Mouse (Mus musculus) E14TG2a.4 (cell line): ENCODE measurements around the gene Tet3.
A peak's percentile ranks its signal among the peaks of the same experiment; 100 is the strongest.

ENCODE experiments used
- H3K27me3 ChIP-seq: 2 replicates; pipeline ENCODE4 v1.6.1; 2014; ENCODE audit warnings: low read length, control low read depth; ENCODE audit not compliant: insufficient read depth
- H3K36me3 ChIP-seq: 2 replicates; pipeline ENCODE4 v1.6.1; 2014; ENCODE audit warnings: low read length, control low read depth; ENCODE audit not compliant: insufficient read depth
- H3K4me1 ChIP-seq: replicated peaks from 2 replicates; pipeline ENCODE4 v1.6.1; 2014; ENCODE audit warnings: low read depth, low read length, control low read depth
- H3K4me3 ChIP-seq: replicated peaks from 2 replicates; pipeline ENCODE4 v1.5.1; 2014; ENCODE audit warnings: mild to moderate bottlenecking, low read length
- H3K9me3 ChIP-seq: 2 replicates; pipeline ENCODE4 v1.6.1; 2014; ENCODE audit warnings: low read length, control low read depth
- CTCF ChIP-seq: conservative IDR thresholded peaks from 2 replicates; pipeline ENCODE4 v1.5.1; 2014; ENCODE audit warnings: low read length
- NANOG ChIP-seq: IDR thresholded peaks from 2 replicates; pipeline ENCODE4 v1.6.1; 2014; ENCODE audit warnings: borderline replicate concordance, low read length, mixed read lengths
- POU5F1 ChIP-seq: IDR thresholded peaks from 2 replicates; pipeline ENCODE4 v1.6.1; 2014; ENCODE audit warnings: low read length, borderline replicate concordance

Gene Tet3

DNA sequence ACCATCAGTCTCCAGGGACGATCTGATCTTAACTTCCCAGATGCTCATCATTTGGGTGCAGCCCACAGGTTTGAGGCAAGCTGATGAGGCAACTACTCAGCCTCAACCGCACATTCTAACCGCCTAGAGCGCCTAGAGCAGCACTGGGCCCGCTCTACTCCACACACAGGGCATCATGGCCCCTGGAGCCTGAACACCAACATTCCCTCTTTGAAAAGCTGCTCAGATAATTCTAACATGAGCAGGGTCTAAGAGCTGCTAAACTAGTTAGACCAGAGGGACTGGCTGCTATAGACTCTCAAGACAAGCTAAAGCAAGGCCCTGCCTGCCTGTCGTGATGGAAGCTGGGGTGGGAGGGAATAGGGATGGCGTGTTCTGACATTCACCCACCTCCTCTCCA lies 25.9 kb downstream of the Tet3 start:
- peaks cover 89% of the 10 kb centered on the region for H3K27me3 ChIP-seq

DNA sequence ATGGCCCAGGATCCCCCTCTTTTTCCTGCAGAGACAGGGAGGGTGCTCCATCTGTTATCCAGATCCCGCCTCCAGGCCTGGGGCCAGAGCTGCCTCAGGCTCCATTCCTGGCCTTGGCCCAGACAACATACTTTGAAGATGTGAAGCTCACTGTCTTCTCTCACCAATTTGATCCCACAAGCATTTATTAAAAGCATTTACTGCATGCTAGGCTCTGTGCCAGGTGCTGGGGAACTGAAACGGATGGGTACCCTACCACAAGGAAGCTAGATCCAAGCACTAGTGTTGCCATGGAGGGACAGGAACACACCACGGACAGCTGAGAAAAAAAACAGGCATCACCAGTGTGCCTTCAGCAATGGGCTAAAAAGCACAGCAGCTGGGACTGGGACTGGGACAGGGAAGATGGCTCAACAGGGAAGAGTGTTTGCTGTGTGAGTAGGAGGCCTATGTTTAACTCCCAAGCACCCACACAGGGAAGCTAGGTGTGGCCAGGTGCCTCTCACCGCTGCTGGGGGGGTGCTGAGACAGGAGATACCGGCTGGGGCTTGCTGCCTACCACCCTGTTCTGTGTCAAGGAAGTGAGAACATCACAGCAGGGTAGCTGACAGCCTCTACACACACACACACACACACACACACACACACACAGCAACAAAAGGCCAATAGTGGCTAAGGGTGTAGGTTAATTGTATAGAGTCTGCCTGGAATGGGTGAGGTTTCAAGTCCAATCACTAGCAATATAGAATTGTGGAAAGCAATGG lies 30.7 kb downstream of the Tet3 start:
- peaks cover 87% of the 10 kb centered on the region for H3K27me3 ChIP-seq
- H3K9me3 ChIP-seq = no peaks in the 10 kb centered on the region
- H3K4me3 ChIP-seq = no peak overlapping the region
- H3K4me1 ChIP-seq = peaks cover 25% of the 10 kb centered on the region
- TF ChIP-seq POU5F1 (no peak), NANOG (no peak), CTCF (no peak)
- H3K36me3 ChIP-seq = no peaks in the 10 kb centered on the region

More for the DNA sequence above, 25.9 kb downstream of the Tet3 start:
- TF ChIP-seq POU5F1 = no peak
- no peak for TF ChIP-seq CTCF
- TF ChIP-seq NANOG = no peak
- Histone ChIP-seq H3K4me1 (peaks cover 11% of the 10 kb centered on the region; the same call in 1 of the 2 replicates), H3K9me3 (no peaks in the 10 kb centered on the region), H3K36me3 (no peaks in the 10 kb centered on the region), H3K4me3 (no peak overlapping the region)

DNA sequence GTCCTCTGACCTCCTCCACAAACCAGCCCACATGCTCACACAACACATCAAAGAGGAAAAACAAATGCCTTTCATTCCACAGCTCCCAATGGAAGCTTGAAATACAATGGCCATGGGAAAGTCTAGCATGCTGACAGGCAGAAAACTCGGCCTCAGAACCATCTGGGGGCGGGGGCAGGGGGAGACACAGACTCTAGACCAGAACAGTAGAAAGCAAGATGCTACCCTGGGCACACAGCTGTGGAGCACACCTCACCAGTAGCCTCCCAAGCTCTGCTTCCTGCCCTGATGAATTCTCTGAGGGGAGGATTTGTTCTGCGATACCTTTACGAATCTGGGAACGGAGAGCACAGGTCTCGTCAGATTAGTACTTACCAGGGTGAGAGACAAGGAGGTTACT lies 31.4 kb downstream of the Tet3 start:
- TF ChIP-seq POU5F1 = no peak
- TF ChIP-seq NANOG = no peak
- no peak for TF ChIP-seq CTCF
- H3K9me3 ChIP-seq = no peaks in the 10 kb centered on the region
- H3K36me3 ChIP-seq = no peaks in the 10 kb centered on the region
- H3K4me1 ChIP-seq = peaks cover 31% of the 10 kb centered on the region
- H3K4me3 ChIP-seq = no peak overlapping the region
- H3K27me3 ChIP-seq = peaks cover 88% of the 10 kb centered on the region

GRCm38 (mm10) chr6:83426576-83426975 lies 32.3 kb downstream of the Tet3 start:
- H3K9me3 ChIP-seq = peaks cover 8% of the 10 kb centered on the region
- peaks cover 41% of the 10 kb centered on the region for H3K4me1 ChIP-seq
- H3K27me3 ChIP-seq = peaks cover 86% of the 10 kb centered on the region
- no peaks in the 10 kb centered on the region for H3K36me3 ChIP-seq
- TF ChIP-seq POU5F1 = no peak
- TF ChIP-seq NANOG = no peak
- TF ChIP-seq CTCF = no peak
- H3K4me3 ChIP-seq = no peak overlapping the region

GRCm38 (mm10) chr6:83424053-83424404 lies 34.9 kb downstream of the Tet3 start:
- TF ChIP-seq POU5F1 (no peak), NANOG (no peak), CTCF (no peak)

GRCm38 (mm10) chr6:83423400-83424052 lies 35.4 kb downstream of the Tet3 start:
- peaks cover 14% of the 10 kb centered on the region for H3K9me3 ChIP-seq
- peaks cover 50% of the 10 kb centered on the region for H3K4me1 ChIP-seq
- no peak for TF ChIP-seq POU5F1
- TF ChIP-seq NANOG = no peak
- no peak for TF ChIP-seq CTCF
- no peaks in the 10 kb centered on the region for H3K36me3 ChIP-seq
- H3K27me3 ChIP-seq = peaks cover 92% of the 10 kb centered on the region
- H3K4me3 ChIP-seq = no peak overlapping the region

More at GRCm38 (mm10) chr6:83424053-83424404, 34.9 kb downstream of the Tet3 start:
- no peaks in the 10 kb centered on the region for H3K36me3 ChIP-seq
- peaks cover 49% of the 10 kb centered on the region for H3K4me1 ChIP-seq
- H3K27me3 ChIP-seq = peaks cover 91% of the 10 kb centered on the region
- no peak overlapping the region for H3K4me3 ChIP-seq
- H3K9me3 ChIP-seq = peaks cover 14% of the 10 kb centered on the region

DNA sequence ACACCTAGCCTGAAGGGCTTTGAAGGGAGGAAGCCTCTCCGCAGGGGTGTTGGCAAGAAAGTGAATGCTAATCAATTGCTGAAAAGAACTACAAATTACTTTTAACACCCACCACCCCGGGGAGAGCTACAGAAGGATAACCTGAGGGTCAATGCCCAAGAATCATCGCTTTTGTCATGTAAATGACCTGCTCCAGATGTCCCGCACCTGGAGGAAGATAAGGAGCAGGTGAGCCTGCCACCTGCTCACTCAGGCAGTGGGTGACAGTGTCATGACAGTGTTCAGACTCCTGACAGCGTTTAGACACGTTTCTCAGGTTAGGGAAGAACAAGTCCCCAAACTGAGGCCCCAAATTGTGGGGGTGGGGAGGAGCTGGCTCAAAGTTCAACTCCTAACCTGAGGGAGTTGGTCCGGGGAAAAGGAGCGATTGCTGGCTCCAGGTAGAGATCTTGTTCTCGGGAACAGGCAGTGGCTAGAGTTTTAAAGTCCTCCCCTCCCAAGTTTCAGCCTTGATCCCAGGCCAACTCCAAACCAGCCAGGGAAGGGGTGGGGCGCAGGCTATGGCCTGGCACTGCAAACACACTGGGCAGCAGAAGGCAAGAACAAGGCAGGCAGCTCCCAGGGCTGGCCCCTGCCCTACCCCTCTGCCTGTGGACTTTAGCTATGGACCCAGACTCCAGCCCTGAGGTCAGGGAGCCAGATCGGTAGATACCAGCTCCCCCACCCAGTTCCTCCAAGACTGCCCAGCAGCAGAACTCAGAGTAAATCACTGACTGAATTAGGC lies 36.8 kb downstream of the Tet3 start:
- TF ChIP-seq NANOG = peak; percentile 99
- no peak for TF ChIP-seq CTCF
- TF ChIP-seq POU5F1 = peak; percentile 84
- Histone ChIP-seq H3K4me3 (no peak overlapping the region), H3K4me1 (peaks cover 41% of the 10 kb centered on the region), H3K9me3 (peaks cover 14% of the 10 kb centered on the region), H3K36me3 (no peaks in the 10 kb centered on the region), H3K27me3 (peaks cover 92% of the 10 kb centered on the region)

DNA sequence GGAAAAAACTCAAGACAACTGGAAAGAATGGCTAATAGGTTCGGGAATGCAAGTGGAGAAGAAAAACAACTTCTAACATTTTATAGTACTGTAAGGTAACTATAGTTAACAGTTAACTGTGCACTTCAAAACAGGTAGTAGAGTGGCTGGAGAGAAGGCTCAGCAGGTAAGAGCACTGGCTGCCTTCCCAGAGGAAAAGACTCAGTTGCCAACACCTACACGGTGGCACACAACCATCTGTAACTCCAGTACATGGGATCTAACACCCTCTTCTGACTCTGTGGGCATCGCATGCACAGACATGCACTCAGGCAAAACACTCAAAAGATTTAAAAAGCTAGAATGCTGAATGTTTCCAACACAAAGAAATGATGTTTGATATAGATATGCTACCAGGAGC lies 39.4 kb downstream of the Tet3 start:
- H3K4me3 ChIP-seq = no peak overlapping the region
- TF ChIP-seq CTCF = no peak
- TF ChIP-seq NANOG = no peak
- TF ChIP-seq POU5F1 = no peak
- no peaks in the 10 kb centered on the region for H3K36me3 ChIP-seq
- peaks cover 43% of the 10 kb centered on the region for H3K4me1 ChIP-seq
- H3K9me3 ChIP-seq = peaks cover 14% of the 10 kb centered on the region
- H3K27me3 ChIP-seq = peaks cover 95% of the 10 kb centered on the region
